In genomic region chr4:34549981-34550747, GRCm38 (mm10) we compare ENCODE assay signal across 8 mouse cellular contexts. TPM values are rescaled to one million over a fixed set of nuclear protein-coding genes. Genes with fewer than 3 reads are reported as not detected.
DNase-seq lines count a peak whose midpoint lies in the region; ATAC-seq lines count a peak whose summit lies in the region.

No protein-coding gene starts in this region.

- H3K27ac ChIP-seq in heart, embryonic 10.5 days, result peak overlapping the region; percentile 97
- peak overlapping the region; percentile 97 for H3K27ac ChIP-seq in kidney, embryonic 15.5 days

- H3K27me3 ChIP-seq in heart, embryonic 10.5 days (ENCODE audit: insufficient read depth, poor library complexity, severe bottlenecking), result no peaks in the 10 kb centered on the region
- no peaks in the 10 kb centered on the region for H3K27me3 ChIP-seq in kidney, embryonic 15.5 days

- peaks cover 6% of the 10 kb centered on the region; the same call in 1 of the 2 replicates for H3K4me1 ChIP-seq in heart, embryonic 10.5 days
- H3K4me1 ChIP-seq in kidney, embryonic 15.5 days, result peaks cover 16% of the 10 kb centered on the region

- DNase-seq in B cell, adult 2 months, result peak; percentile 97
- peak; percentile 100 for DNase-seq in brain, adult 2 months (ENCODE audit: low read depth, low spot score)
- DNase-seq in heart, embryonic 10.5 days (ENCODE audit: low spot score), result peak; percentile 98
- DNase-seq in liver, result peak; percentile 96
- peak; percentile 96 to 97 for DNase-seq in spleen, postnatal 4 days (ENCODE audit: low spot score in 2 of 2)

- H3K4me2 ChIP-seq in kidney, embryonic 15.5 days, result peak overlapping the region; percentile 63

- 0 out of 2 replicates have a peak, but pooled peaks cover 1% of the 10 kb centered on the region for H3K36me3 ChIP-seq in heart, embryonic 10.5 days
- peaks cover under 1% of the 10 kb centered on the region; the same call in 1 of the 2 replicates for H3K36me3 ChIP-seq in kidney, embryonic 15.5 days

- 2% methylated on average over 38 of the region's 38 CpGs for WGBS in heart, embryonic 10.5 days
- WGBS in kidney, embryonic 15.5 days, result 2% methylated on average over 35 of the region's 38 CpGs

- H3K9me3 ChIP-seq in heart, embryonic 10.5 days, result no peaks in the 10 kb centered on the region
- H3K9me3 ChIP-seq in kidney, embryonic 15.5 days (replicated peaks), result no peaks in the 10 kb centered on the region

- H3K9ac ChIP-seq in kidney, embryonic 15.5 days, result peak overlapping the region; percentile 98

- ATAC-seq in erythroblast, adult 5-6 weeks (replicated peaks; ENCODE audit: low FRiP score, poor library complexity, severe bottlenecking), result peak; percentile 97
- peak; percentile 91 for ATAC-seq in kidney, embryonic 15.5 days (replicated peaks; ENCODE audit: low FRiP score)
- peak; percentile 97 for ATAC-seq in monocyte, adult 5-6 weeks (replicated peaks; ENCODE audit: insufficient number of reproducible peaks, low FRiP score, low TSS enrichment, poor library complexity, severe bottlenecking)

- peak overlapping the region; percentile 86 for H3K4me3 ChIP-seq in heart, embryonic 10.5 days
- H3K4me3 ChIP-seq in kidney, embryonic 15.5 days (replicated peaks), result peak overlapping the region; percentile 97

RNA-seq across cellular contexts. Expression of gene Akirin2, which starts 0.6 kb away (rescaled TPM):
- total RNA-seq in erythroblast, adult 5-6 weeks (2015; ENCODE audit: low replicate concordance), result 47.1 and 80.7 TPM in 2 replicates
- total RNA-seq in erythroblast, adult 5-6 weeks (2017; ENCODE audit: low replicate concordance), result 84.6 and 95.6 TPM in 2 replicates
- polyA plus RNA-seq in heart, embryonic 10.5 days (2016; fragmentation: Nextera tagmentation; extraction: Ambion mirVana), result 45.2 and 68.4 TPM in 2 replicates
- polyA plus RNA-seq in kidney, embryonic 15.5 days (2015; fragmentation: Nextera tagmentation; extraction: Ambion mirVana), result 59.3 and 65.1 TPM in 2 replicates
- 51.4 to 79.7 TPM (median 64.7 TPM) in 3 replicates for total RNA-seq in monocyte, adult 5-6 weeks (2017)

Comparison
In these comparisons a context has a peak if more than half of its experiments do, and no peak if none do; other contexts are left out.
1. Peak in every context shown above with its lines: DNase-seq, ATAC-seq, H3K4me3 ChIP-seq and H3K27ac ChIP-seq.